Mouse (Mus musculus) lung, postnatal 25 days (tissue): ENCODE data around the gene Cwf19l1.
A peak's percentile ranks its signal among the peaks of the same experiment; 100 is the strongest.
"Not testable (repeated sequence)": the region's sequence is repeated elsewhere in the genome, so short reads cannot be mapped to it uniquely, and the experiment has no call there.

Source experiments
- DNase-seq: peaks from one replicate; pipeline ENCODE4 v3.0.0; 2022; ENCODE audit warnings: low spot score

Gene Cwf19l1

GRCm38 (mm10) chr19:44135072-44135959, at the start of gene Cwf19l1:
Gene Cwf19l1 (minus strand): TSS chr19:44135876.
- peak; percentile 88 for DNase-seq

- no peak for DNase-seq
Measured at GRCm38 (mm10) chr19:44183968-44184367, 48.3 kb upstream of the Cwf19l1 start.

- DNase-seq, result no peak
Measured at GRCm38 (mm10) chr19:44180502-44180901, 44.8 kb upstream of the Cwf19l1 start.

GRCm38 (mm10) chr19:44176741-44177140, 41.1 kb upstream of the Cwf19l1 start:
- no peak for DNase-seq

- no peak for DNase-seq
Measured at GRCm38 (mm10) chr19:44174835-44175234, 39.2 kb upstream of the Cwf19l1 start.

- no peak for DNase-seq
Measured at GRCm38 (mm10) chr19:44161515-44161914, 25.8 kb upstream of the Cwf19l1 start.

GRCm38 (mm10) chr19:44159386-44159785, 23.7 kb upstream of the Cwf19l1 start:
- no peak for DNase-seq

- no peak for DNase-seq
Measured at GRCm38 (mm10) chr19:44157005-44157404, 21.3 kb upstream of the Cwf19l1 start.

GRCm38 (mm10) chr19:44153781-44154180, 18.1 kb upstream of the Cwf19l1 start:
- no peak for DNase-seq

- no peak for DNase-seq
Measured at GRCm38 (mm10) chr19:44148991-44149390, 13.3 kb upstream of the Cwf19l1 start.

- DNase-seq, result no peak
Measured at GRCm38 (mm10) chr19:44148345-44148744, 12.7 kb upstream of the Cwf19l1 start.

- no peak for DNase-seq
Measured at GRCm38 (mm10) chr19:44146951-44147350, 11.3 kb upstream of the Cwf19l1 start.

- DNase-seq, result no peak
Measured at GRCm38 (mm10) chr19:44146568-44146879, 10.8 kb upstream of the Cwf19l1 start.

- DNase-seq, result peak; percentile 91
Measured at GRCm38 (mm10) chr19:44145702-44146567, 10.3 kb upstream of the Cwf19l1 start, which contains the start of gene Bloc1s2. Gene Bloc1s2 (minus strand): TSS chr19:44146446.

- peak; percentile 31 for DNase-seq
Measured at GRCm38 (mm10) chr19:44144366-44144765, 8.7 kb upstream of the Cwf19l1 start.

GRCm38 (mm10) chr19:44135960-44136485, 347 bp upstream of the Cwf19l1 start:
- no peak for DNase-seq

- no peak for DNase-seq
Measured at GRCm38 (mm10) chr19:44132917-44133316, 2.8 kb downstream of the Cwf19l1 start.

GRCm38 (mm10) chr19:44128560-44128959, 7.1 kb downstream of the Cwf19l1 start:
- no peak for DNase-seq

GRCm38 (mm10) chr19:44127729-44128497, 7.8 kb downstream of the Cwf19l1 start:
- no peak for DNase-seq

- no peak for DNase-seq
Measured at GRCm38 (mm10) chr19:44121137-44121536, 14.5 kb downstream of the Cwf19l1 start.

- DNase-seq, result not testable (repeated sequence)
Measured at GRCm38 (mm10) chr19:44120686-44121085, 15.0 kb downstream of the Cwf19l1 start.

- no peak for DNase-seq
Measured at GRCm38 (mm10) chr19:44117793-44118192, 17.9 kb downstream of the Cwf19l1 start.
